Mouse (Mus musculus) brown adipose tissue, adult 24 weeks (tissue): ENCODE results near the gene Gm29797. TPM values are rescaled to one million over a fixed set of nuclear protein-coding genes. Genes with fewer than 3 reads are reported as not detected.

ENCODE experiments used
- H3K27ac ChIP-seq: fragments of 200-500 bp; replicated peaks from 2 replicates; pipeline ENCODE4 v1.5.1; 2012; ENCODE audit warnings: low read depth, mild to moderate bottlenecking, low read length
- H3K4me1 ChIP-seq: fragments of 200-500 bp; 2 replicates; pipeline ENCODE4 v1.6.1; 2012; ENCODE audit warnings: low read length, mixed read lengths; ENCODE audit not compliant: control insufficient read depth, insufficient read depth, insufficient read length
- H3K4me3 ChIP-seq: fragments of 200-500 bp; 2 replicates; pipeline ENCODE4 v1.5.1; 2012; ENCODE audit warnings: low read depth, mild to moderate bottlenecking, low read length, moderate library complexity; ENCODE audit not compliant: insufficient read depth
- polyA plus RNA-seq: library from polyadenylated mRNA; stranded (reverse); fragments of >200 nt; gene quantifications from 2 replicates; pipeline ENCODE4 v1.2.4, GENCODE M21; 2012; ENCODE audit not compliant: missing spikeins, insufficient read depth, insufficient read length

Gene Gm29797
- polyA plus RNA-seq, 1 experiment: not detected

DNA sequence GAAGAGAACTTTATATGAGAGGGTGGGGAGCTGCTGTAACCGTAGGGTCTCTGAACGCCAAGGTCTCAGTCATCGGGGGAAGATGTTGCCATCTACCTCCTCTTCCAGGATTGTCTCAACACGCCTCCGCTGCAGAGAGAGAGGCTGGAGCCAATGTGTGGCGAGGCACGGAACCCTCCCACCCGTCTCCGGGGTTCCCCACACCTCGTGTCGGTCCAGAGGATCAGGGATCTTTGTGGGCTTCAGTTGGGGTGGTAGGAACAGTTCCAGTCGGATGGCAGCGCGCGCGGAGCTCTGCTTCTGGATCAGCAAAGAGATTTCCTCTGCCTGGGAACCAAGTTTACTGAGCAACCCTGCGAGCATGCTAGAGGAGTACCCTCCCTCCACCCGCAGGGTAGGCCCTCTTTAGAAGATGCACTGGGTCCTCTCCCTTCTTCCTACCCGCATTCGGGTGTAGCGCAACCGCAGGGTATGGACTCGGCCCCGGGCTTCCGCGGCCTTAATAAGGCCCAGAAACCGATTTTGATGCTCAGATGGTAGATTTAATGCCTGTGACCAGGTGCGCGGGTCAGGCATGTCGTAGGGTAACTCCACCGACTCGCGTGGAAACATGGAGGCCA, 40.1 kb downstream of the Gm29797 start:
- no peak overlapping the region for H3K27ac ChIP-seq
- no peak overlapping the region for H3K4me3 ChIP-seq
- H3K4me1 ChIP-seq: peaks cover 4% of the 10 kb centered on the region

DNA sequence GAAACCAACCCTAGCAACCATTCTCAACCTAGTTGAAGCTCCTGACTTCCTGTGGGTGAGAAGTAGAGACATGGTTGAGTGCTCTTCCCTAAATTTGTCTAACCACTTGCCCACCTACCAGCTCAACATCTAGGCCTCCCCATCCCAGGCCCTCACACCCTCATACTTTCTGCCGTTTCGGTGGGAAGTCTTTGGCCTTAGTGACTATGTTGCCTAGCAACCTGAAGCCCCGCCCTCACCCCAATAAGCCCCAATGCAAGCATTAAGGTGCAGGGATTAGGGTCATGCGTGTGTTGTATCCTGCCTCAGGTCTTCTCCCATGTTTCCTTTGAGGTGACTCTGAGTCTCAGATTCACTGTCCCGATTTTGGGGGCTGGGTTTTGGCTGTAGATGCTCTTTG, 41.4 kb downstream of the Gm29797 start, which contains the start of gene Lkaaear1:
TSS of gene Lkaaear1 (minus strand) at position 202 of the 400 bp plus-strand sequence.
- Histone ChIP-seq H3K4me3 (no peak within 1 kb of the TSS), H3K27ac (no peak within 1 kb of the TSS), H3K4me1 (0 out of 2 replicates have a peak, but pooled peaks cover 1% of the 10 kb centered on the region)

DNA sequence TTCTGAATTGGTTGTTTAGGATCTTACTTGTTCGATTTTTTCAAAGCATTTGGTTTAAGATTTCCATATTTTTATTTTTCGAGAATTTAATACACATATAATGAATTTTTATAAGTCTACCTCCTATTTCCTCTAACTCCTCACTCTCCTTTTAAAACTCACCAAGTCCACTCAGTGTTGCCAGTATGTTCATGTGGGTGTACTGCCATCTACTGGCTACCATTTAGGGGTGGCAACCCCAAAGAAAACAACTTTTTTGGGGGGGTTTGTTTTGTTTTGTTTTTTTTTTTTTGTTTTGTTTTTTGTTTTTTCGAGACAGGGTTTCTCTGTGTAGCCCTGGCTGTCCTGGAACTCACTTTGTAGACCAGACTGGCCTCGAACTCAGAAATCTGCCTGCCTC, 49.8 kb downstream of the Gm29797 start:
- H3K4me1 ChIP-seq: no peaks in the 10 kb centered on the region
- H3K27ac ChIP-seq: no peak overlapping the region
- H3K4me3 ChIP-seq: no peak overlapping the region

Other genes starting within 250 kb of the Gm29797 start
- gene Zbtb46, start 197.6 kb upstream of the Gm29797 start, polyA plus RNA-seq: 5.5 and 6.6 TPM in 2 replicates
- gene Abhd16b, start 163.8 kb upstream of the Gm29797 start, polyA plus RNA-seq: not detected in 2 replicates
- gene Tpd52l2, start 159.9 kb upstream of the Gm29797 start, polyA plus RNA-seq: 88.5 and 109 TPM in 2 replicates
- gene Dnajc5, start 136.5 kb upstream of the Gm29797 start, polyA plus RNA-seq: 30.8 and 38.6 TPM in 2 replicates
- gene Uckl1, start 72.1 kb upstream of the Gm29797 start, polyA plus RNA-seq: 26.8 and 26.9 TPM in 2 replicates
- 23.2 and 23.7 TPM in 2 replicates for gene Prpf6, start 65.2 kb upstream of the Gm29797 start, polyA plus RNA-seq
- gene Zfp512b, start 64.2 kb upstream of the Gm29797 start, polyA plus RNA-seq: 5.1 TPM in 2 replicates
- 0.63 and 1.6 TPM in 2 replicates for gene Samd10, start 57.8 kb upstream of the Gm29797 start, polyA plus RNA-seq
- gene Sox18, start 14.6 kb downstream of the Gm29797 start, polyA plus RNA-seq: 12.8 and 22.2 TPM in 2 replicates
- 3.2 and 3.4 TPM in 2 replicates for gene Tcea2, start 23.3 kb downstream of the Gm29797 start, polyA plus RNA-seq
- 27.0 and 27.9 TPM in 2 replicates for gene Rgs19, start 36.9 kb downstream of the Gm29797 start, polyA plus RNA-seq
- gene Lkaaear1, start 41.4 kb downstream of the Gm29797 start, polyA plus RNA-seq: not detected in 2 replicates
- gene Oprl1, start 58.0 kb downstream of the Gm29797 start, polyA plus RNA-seq: not detected in 2 replicates
- not detected in 2 replicates for gene Myt1, start 106.3 kb downstream of the Gm29797 start, polyA plus RNA-seq
- gene Pcmtd2, start 180.8 kb downstream of the Gm29797 start, polyA plus RNA-seq: 27.0 and 38.8 TPM in 2 replicates
- 16.7 and 22.2 TPM in 2 replicates for gene Polr3k, start 207.3 kb downstream of the Gm29797 start, polyA plus RNA-seq